Mouse (Mus musculus): Measurements from ENCODE around the gene Col28a1.

- no peak for TF ChIP-seq CTCF (IDR thresholded peaks at IDR 0.05; ENCODE audit: insufficient read depth, low read length)
- TF ChIP-seq POLR2A (IDR thresholded peaks at IDR 0.05; ENCODE audit: borderline replicate concordance, extremely low read depth, low read depth, low read length): no peak
Measured at GRCm38 (mm10) chr6:8189917-8190316, 2.5 kb downstream of the Col28a1 start.
